Mouse (Mus musculus) CD4-positive, CD25-positive, alpha-beta regulatory T cell (primary cell): ENCODE data around the gene Hkdc1. TPM values are rescaled to one million over a fixed set of nuclear protein-coding genes. Genes with fewer than 3 reads are reported as not detected.

ENCODE experiments used
- polyA plus RNA-seq: library from polyadenylated mRNA; unstranded; fragments of 100-300 nt; shearing (Covaris generic); gene quantifications from one replicate; pipeline ENCODE4 v1.2.1, GENCODE M21; 2017

Hkdc1 gene
- not detected for polyA plus RNA-seq

GRCm38 (mm10) chr10:62422255-62422654 is at the start of gene Hkdc1:
Gene Hkdc1 (minus strand): TSS chr10:62422491.

DNA sequence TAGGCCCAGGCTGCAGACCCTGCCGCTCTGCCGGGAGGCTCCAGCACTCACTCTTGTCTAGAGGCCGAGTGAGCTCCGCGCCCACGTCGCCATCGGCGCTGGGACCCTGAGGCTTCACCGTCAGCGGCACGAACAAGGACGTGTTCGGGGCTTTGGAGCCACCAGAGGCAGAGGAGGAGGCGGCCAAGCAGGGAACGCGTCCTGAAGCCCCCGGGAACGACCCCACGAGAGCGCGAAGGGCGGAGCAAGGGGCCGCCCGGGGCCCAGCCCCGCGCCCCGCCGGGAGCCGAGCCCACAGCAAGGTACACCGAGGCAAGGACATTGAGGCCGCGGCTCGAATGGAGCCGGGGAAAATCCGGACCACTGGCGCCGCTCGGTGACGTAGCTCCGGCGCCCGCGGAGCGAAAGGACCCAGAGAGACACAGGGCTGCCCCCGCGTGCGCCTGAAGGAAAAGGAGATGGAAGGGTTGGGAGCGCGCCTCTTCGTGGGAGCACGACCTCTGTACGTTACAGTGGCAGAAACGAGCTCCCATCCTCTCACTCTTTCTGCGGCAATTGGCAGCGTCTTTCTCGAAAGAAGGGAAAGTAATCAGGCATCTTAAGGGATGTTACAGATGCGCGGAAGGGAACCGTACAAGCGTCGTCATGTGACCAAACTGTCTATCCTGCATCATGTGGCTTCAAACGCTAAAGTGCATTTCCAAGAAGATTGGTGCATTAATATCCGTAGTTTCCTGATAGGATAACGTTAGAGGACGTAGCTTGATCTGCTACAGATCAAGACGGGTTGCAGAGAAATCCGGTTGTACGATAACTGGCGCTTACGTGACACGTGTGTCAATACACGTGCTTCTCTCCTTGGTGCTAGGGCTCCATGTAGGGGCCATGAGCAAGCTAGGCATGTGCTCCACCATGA is 27.3 kb upstream of the Hkdc1 start, which contains the start of the genes 4930507D05Rik and Supv3l1:
Gene 4930507D05Rik (plus strand): TSS at position 126 of the 916 bp plus-strand sequence.
Gene Supv3l1 (minus strand): TSS at position 375 of the 916 bp plus-strand sequence.

DNA sequence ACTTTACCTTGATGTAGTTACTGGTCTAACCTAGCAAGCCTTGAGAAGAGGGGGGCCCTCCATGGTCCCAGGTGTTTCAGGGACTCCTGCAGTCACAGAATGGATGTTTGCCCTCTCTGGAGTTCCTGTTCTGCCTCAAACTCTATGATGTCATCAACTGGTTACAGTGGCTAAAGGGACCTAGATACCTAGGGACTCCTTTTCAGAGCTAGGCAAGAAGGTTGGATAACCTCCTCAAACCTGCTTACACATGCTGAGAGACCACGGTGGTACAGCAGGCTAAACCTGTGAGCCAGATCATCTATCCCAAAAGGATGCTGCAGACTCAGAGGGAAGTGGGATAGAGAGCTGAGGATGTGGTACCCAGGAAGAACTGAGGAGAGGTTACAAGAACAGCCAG is 42.5 kb downstream of the Hkdc1 start, which contains the start of gene Hk1:
Gene Hk1 (minus strand): TSS at position 101 of the 400 bp plus-strand sequence.

Other genes starting within 250 kb of the Hkdc1 start
- 0.41 TPM for gene Tspan15, start 191.2 kb downstream of the Hkdc1 start, polyA plus RNA-seq
- gene Tacr2, start 170.1 kb downstream of the Hkdc1 start, polyA plus RNA-seq: not detected
- 109 TPM for gene Hk1, start 42.6 kb downstream of the Hkdc1 start, polyA plus RNA-seq
- 0.17 TPM for gene 4930507D05Rik, start 27.0 kb upstream of the Hkdc1 start, polyA plus RNA-seq
- gene Supv3l1, start 27.2 kb upstream of the Hkdc1 start, polyA plus RNA-seq: 27.3 TPM
- gene Vps26a, start 64.3 kb upstream of the Hkdc1 start, polyA plus RNA-seq: 68.4 TPM
- gene Srgn, start 105.0 kb upstream of the Hkdc1 start, polyA plus RNA-seq: 876 TPM
- 33.5 TPM for gene Kif1bp, start 156.0 kb upstream of the Hkdc1 start, polyA plus RNA-seq
- 40.4 TPM for gene Ddx21, start 179.8 kb upstream of the Hkdc1 start, polyA plus RNA-seq
- 150 TPM for gene Ddx50, start 228.7 kb upstream of the Hkdc1 start, polyA plus RNA-seq